Mouse (Mus musculus): Measurements from ENCODE around the gene Xab2. TPM values are rescaled to one million over a fixed set of nuclear protein-coding genes. Genes with fewer than 3 reads are reported as not detected.

Gene Xab2
- polyA plus RNA-seq, 1 experiment, result 128 TPM

DNA sequence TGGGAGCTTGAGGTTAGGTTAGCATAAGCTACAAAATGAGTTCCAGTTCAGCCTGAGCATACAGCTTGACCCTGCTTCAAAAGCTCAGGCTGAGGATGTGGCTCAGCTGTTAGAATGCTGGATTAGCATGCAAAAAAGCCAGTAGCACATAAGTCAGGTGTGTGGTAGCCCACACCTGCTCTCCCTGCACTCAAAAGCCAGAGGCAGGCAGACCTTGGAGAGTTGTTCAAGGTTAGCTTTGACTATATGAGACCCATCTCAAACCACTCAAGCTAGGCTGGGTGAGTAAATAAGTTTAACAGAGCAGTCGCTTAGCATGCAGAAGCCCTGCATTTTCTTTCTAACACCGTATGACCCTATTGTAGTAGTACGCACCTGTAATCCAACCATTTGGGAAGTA, 46.6 kb downstream of the Xab2 start:
- H3K36me3 ChIP-seq (ENCODE audit: control insufficient read depth, insufficient read depth, low read length), result no peaks in the 10 kb centered on the region
- no peaks in the 10 kb centered on the region for H3K4me1 ChIP-seq (replicated peaks; ENCODE audit: control insufficient read depth, insufficient read depth, low read length)
- H3K27me3 ChIP-seq (ENCODE audit: control insufficient read depth, insufficient read depth, low read length), result no peaks in the 10 kb centered on the region
- H3K4me3 ChIP-seq (ENCODE audit: control insufficient read depth, insufficient read depth, low read length), result no peak overlapping the region
- no peak for TF ChIP-seq POLR2A (IDR thresholded peaks at IDR 0.05; ENCODE audit: control insufficient read depth, extremely low read depth, insufficient read depth, low read length, poor library complexity)
- no peak for TF ChIP-seq CTCF (IDR thresholded peaks at IDR 0.05; ENCODE audit: borderline replicate concordance, control insufficient read depth, extremely low read depth, insufficient read depth, low read length, poor library complexity)
- no peak overlapping the region for H3K27ac ChIP-seq (ENCODE audit: control insufficient read depth, insufficient read depth, low read length)
- WGBS, result 97% methylated on average over 3 of the region's 3 CpGs
- DNase-seq, result no peak

DNA sequence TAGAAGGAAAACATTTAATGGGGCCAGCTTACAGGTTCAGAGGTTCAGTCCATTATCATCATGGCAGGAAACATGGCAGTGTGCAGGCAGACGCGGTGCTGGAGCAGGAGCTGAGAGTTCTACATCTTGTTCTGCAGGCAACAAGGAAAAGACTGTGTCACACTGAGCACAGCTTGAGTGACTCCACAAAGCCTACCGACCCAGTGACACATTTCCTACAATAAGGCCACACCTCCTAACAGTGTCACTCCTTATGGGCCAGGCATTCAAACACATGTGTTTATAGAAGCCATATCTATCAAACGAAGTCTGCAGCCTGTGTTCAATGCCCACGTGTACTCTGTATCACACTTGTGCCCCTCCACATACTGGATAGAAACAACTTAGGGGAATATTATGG, 51.3 kb downstream of the Xab2 start:
- DNase-seq, result no peak
- no peak overlapping the region for H3K27ac ChIP-seq (ENCODE audit: control insufficient read depth, insufficient read depth, low read length)
- no peaks in the 10 kb centered on the region for H3K4me1 ChIP-seq (replicated peaks; ENCODE audit: control insufficient read depth, insufficient read depth, low read length)
- no peak overlapping the region for H3K4me3 ChIP-seq (ENCODE audit: control insufficient read depth, insufficient read depth, low read length)
- WGBS, result 88% methylated on average over 5 of the region's 5 CpGs
- H3K27me3 ChIP-seq (ENCODE audit: control insufficient read depth, insufficient read depth, low read length), result no peaks in the 10 kb centered on the region
- H3K36me3 ChIP-seq (ENCODE audit: control insufficient read depth, insufficient read depth, low read length), result no peaks in the 10 kb centered on the region
- TF ChIP-seq POLR2A (IDR thresholded peaks at IDR 0.05; ENCODE audit: control insufficient read depth, extremely low read depth, insufficient read depth, low read length, poor library complexity) (no peak), CTCF (IDR thresholded peaks at IDR 0.05; ENCODE audit: borderline replicate concordance, control insufficient read depth, extremely low read depth, insufficient read depth, low read length, poor library complexity) (no peak)

DNA sequence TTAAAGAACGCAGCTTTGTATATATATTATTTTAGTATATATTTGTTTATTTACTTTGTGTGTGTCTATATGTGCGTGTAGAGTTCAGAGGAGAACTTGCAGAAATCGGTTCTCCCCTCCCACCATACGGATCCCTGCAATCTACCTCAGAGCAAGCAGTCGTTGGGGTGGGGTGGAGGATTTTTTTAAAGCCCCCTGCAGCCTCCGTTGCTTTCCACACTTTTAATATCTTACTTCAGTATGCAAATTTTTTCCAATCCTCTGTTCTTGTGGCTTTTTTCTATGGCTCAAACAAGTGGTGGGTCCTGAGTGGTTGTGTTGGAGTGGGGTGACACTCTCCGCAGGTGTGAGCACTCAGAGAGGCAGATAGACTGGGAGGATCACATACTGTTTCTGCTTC, 52.7 kb downstream of the Xab2 start:
- no peak overlapping the region for H3K27ac ChIP-seq (ENCODE audit: control insufficient read depth, insufficient read depth, low read length)
- no peaks in the 10 kb centered on the region for H3K4me1 ChIP-seq (replicated peaks; ENCODE audit: control insufficient read depth, insufficient read depth, low read length)
- DNase-seq, result no peak
- WGBS, result 40% methylated on average over 7 of the region's 7 CpGs
- H3K36me3 ChIP-seq (ENCODE audit: control insufficient read depth, insufficient read depth, low read length), result no peaks in the 10 kb centered on the region
- TF ChIP-seq CTCF (IDR thresholded peaks at IDR 0.05; ENCODE audit: borderline replicate concordance, control insufficient read depth, extremely low read depth, insufficient read depth, low read length, poor library complexity), result no peak
- TF ChIP-seq POLR2A (IDR thresholded peaks at IDR 0.05; ENCODE audit: control insufficient read depth, extremely low read depth, insufficient read depth, low read length, poor library complexity), result no peak
- H3K4me3 ChIP-seq (ENCODE audit: control insufficient read depth, insufficient read depth, low read length), result no peak overlapping the region
- no peaks in the 10 kb centered on the region for H3K27me3 ChIP-seq (ENCODE audit: control insufficient read depth, insufficient read depth, low read length)

DNA sequence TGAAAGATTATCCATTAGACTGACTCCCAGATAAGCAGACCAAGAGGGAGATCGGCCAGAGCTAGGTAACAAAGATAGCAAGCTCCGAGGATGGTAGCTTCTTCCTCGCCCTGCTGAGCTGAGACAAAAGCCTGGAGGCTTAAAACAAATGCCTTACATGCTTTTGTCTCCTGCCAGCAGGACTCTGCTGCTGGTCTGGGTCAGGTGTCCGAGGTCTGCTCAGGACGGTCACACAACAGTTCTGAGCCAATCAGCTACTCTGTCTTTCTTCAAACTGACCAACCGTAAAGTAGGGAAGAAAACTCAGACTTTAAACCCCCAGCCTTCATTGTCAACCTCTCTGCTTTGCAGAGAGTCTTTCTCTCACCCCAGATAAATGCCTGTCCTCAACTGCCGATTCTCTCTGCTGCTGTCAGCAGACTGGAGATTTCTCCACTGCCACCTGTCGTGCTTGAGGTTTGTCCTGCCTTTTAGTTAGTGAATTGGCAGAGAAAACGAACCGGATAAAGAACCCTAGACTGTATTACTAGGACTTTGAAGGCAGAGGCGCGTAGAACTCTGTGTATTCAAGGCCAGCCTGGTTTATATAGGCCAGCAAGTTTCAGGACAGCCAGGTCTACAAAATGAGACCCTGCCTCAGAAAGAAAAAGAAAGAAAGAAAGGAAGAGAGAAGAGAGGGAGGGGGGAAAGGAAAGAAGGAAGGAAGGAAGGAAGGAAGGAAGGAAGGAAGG, 53.3 kb downstream of the Xab2 start, which contains the start of gene C330021F23Rik:
Gene C330021F23Rik, plus strand, starts transcription at position 350 of the 731 bp plus-strand sequence.
- Histone ChIP-seq H3K36me3 (ENCODE audit: control insufficient read depth, insufficient read depth, low read length) (no peaks in the 10 kb centered on the region), H3K27me3 (ENCODE audit: control insufficient read depth, insufficient read depth, low read length) (no peaks in the 10 kb centered on the region), H3K4me3 (ENCODE audit: control insufficient read depth, insufficient read depth, low read length) (no peak within 1 kb of the TSS), H3K27ac (ENCODE audit: control insufficient read depth, insufficient read depth, low read length) (no peak within 1 kb of the TSS), H3K4me1 (replicated peaks; ENCODE audit: control insufficient read depth, insufficient read depth, low read length) (no peaks in the 10 kb centered on the region)
- no peak for DNase-seq
- no peak for TF ChIP-seq CTCF (IDR thresholded peaks at IDR 0.05; ENCODE audit: borderline replicate concordance, control insufficient read depth, extremely low read depth, insufficient read depth, low read length, poor library complexity)
- TF ChIP-seq POLR2A (IDR thresholded peaks at IDR 0.05; ENCODE audit: control insufficient read depth, extremely low read depth, insufficient read depth, low read length, poor library complexity), result no peak
- WGBS, result 62% methylated on average over 12 of the region's 12 CpGs

Other genes with a start within 250 kb of the Xab2 start
- 120 and 122 TPM in 2 replicates for gene Arhgef18, start 228.3 kb downstream of the Xab2 start, polyA plus RNA-seq (2012; rRNA removed)
- 3.1 TPM in 2 replicates for gene Pex11g, start 153.6 kb downstream of the Xab2 start, polyA plus RNA-seq (2012; rRNA removed)
- gene Tex45, start 150.5 kb downstream of the Xab2 start, polyA plus RNA-seq (2012; rRNA removed), result 0.20 TPM in 1 of 2 replicates, not detected in the other
- gene Zfp358, start 128.2 kb downstream of the Xab2 start, polyA plus RNA-seq (2012; rRNA removed), result 75.9 and 76.7 TPM in 2 replicates
- 312 and 481 TPM in 2 replicates for gene Mcoln1, start 120.9 kb downstream of the Xab2 start, polyA plus RNA-seq (2012; rRNA removed)
- 56.1 and 61.6 TPM in 2 replicates for gene Pnpla6, start 105.9 kb downstream of the Xab2 start, polyA plus RNA-seq (2012; rRNA removed)
- gene C330021F23Rik, start 53.3 kb downstream of the Xab2 start, polyA plus RNA-seq (2012; rRNA removed), result not detected in 2 replicates
- gene Camsap3, start 34.0 kb downstream of the Xab2 start, polyA plus RNA-seq (2012; rRNA removed), result 2.6 and 2.7 TPM in 2 replicates
- gene Pet100, start 232 bp upstream of the Xab2 start, polyA plus RNA-seq (2012; rRNA removed), result 4.7 and 6.9 TPM in 2 replicates
- gene Pcp2, start 4.2 kb upstream of the Xab2 start, polyA plus RNA-seq (2012; rRNA removed), result 0.34 and 0.84 TPM in 2 replicates
- gene Stxbp2, start 9.6 kb upstream of the Xab2 start, polyA plus RNA-seq (2012; rRNA removed), result 260 and 262 TPM in 2 replicates
- 15.3 and 16.9 TPM in 2 replicates for gene Retn, start 34.5 kb upstream of the Xab2 start, polyA plus RNA-seq (2012; rRNA removed)
- gene Mcemp1, start 44.4 kb upstream of the Xab2 start, polyA plus RNA-seq (2012; rRNA removed), result 1.2 and 2.1 TPM in 2 replicates
- gene Fcor, start 51.0 kb upstream of the Xab2 start, polyA plus RNA-seq (2012; rRNA removed), result 9.8 and 14.0 TPM in 2 replicates
- gene Trappc5, start 55.0 kb upstream of the Xab2 start, polyA plus RNA-seq (2012; rRNA removed), result 42.3 and 46.4 TPM in 2 replicates
- gene Fcer2a, start 72.9 kb upstream of the Xab2 start, polyA plus RNA-seq (2012; rRNA removed), result 5.8 and 8.0 TPM in 2 replicates
- gene Clec4g, start 99.3 kb upstream of the Xab2 start, polyA plus RNA-seq (2012; rRNA removed), result 0.09 TPM in 1 of 2 replicates, not detected in the other
- 0.89 and 2.2 TPM in 2 replicates for gene Cd209a, start 127.7 kb upstream of the Xab2 start, polyA plus RNA-seq (2012; rRNA removed)
- 0.60 and 0.81 TPM in 2 replicates for gene Cd209e, start 233.0 kb upstream of the Xab2 start, polyA plus RNA-seq (2012; rRNA removed)

Measured in thymus, adult 2 months (tissue).